Mouse (Mus musculus) C2C12 (cell line): ENCODE results near the gene Relt.

Experiments
- CTCF ChIP-seq: IDR thresholded peaks from one replicate; pipeline ENCODE4 v1.5.1; 2011; ENCODE audit not compliant: control insufficient read depth, insufficient read depth, insufficient read length
- MAX ChIP-seq: IDR thresholded peaks from one replicate; pipeline ENCODE4 v1.6.1; 2011; ENCODE audit warnings: mild to moderate bottlenecking, control low read depth
- MYOD1 ChIP-seq: IDR thresholded peaks from one replicate; pipeline ENCODE4 v1.6.1; 2011; ENCODE audit warnings: low read depth; ENCODE audit not compliant: control insufficient read depth, insufficient read length
- USF1 ChIP-seq: IDR thresholded peaks from one replicate; pipeline ENCODE4 v1.6.1; 2011; ENCODE audit warnings: low read depth, mild to moderate bottlenecking, control low read depth, moderate library complexity

- no peak for TF ChIP-seq CTCF
- TF ChIP-seq USF1: no peak
- TF ChIP-seq MAX: no peak
- no peak for TF ChIP-seq MYOD1
Observed at GRCm38 (mm10) chr7:100867561-100867960, 4.3 kb upstream of the Relt start.
